Mouse (Mus musculus): ENCODE data around the gene Milr1.

The Milr1 gene

GRCm38 (mm10) chr11:106760511-106760910, 9.5 kb downstream of the Milr1 start:
- Histone ChIP-seq H3K4me1 (replicated peaks; ENCODE audit: low read depth, low read length) (peaks cover 49% of the 10 kb centered on the region), H3K4me3 (replicated peaks; ENCODE audit: low read length) (no peak overlapping the region), H3K9me3 (ENCODE audit: low read length) (no peaks in the 10 kb centered on the region), H3K27me3 (ENCODE audit: insufficient read depth, low read length) (no peaks in the 10 kb centered on the region), H3K36me3 (ENCODE audit: insufficient read depth, low read length) (peaks cover 11% of the 10 kb centered on the region)
- TF ChIP-seq POU5F1 (IDR thresholded peaks at IDR 0.05; ENCODE audit: borderline replicate concordance, low read length) (no peak), NANOG (IDR thresholded peaks at IDR 0.05; ENCODE audit: borderline replicate concordance, low read length) (no peak), CTCF (conservative IDR thresholded peaks at IDR 0.05; ENCODE audit: low read length) (no peak)

- Histone ChIP-seq H3K4me1 (replicated peaks; ENCODE audit: low read depth, low read length) (peaks cover 40% of the 10 kb centered on the region), H3K4me3 (replicated peaks; ENCODE audit: low read length) (no peak overlapping the region), H3K36me3 (ENCODE audit: insufficient read depth, low read length) (peaks cover 27% of the 10 kb centered on the region), H3K9me3 (ENCODE audit: low read length) (no peaks in the 10 kb centered on the region), H3K27me3 (ENCODE audit: insufficient read depth, low read length) (no peaks in the 10 kb centered on the region)
- TF ChIP-seq NANOG (IDR thresholded peaks at IDR 0.05; ENCODE audit: borderline replicate concordance, low read length) (peak; percentile 28; the same call in 1 of the 2 replicates), CTCF (conservative IDR thresholded peaks at IDR 0.05; ENCODE audit: low read length) (no peak)
Observed at GRCm38 (mm10) chr11:106762139-106762799, 11.2 kb downstream of the Milr1 start.

DNA sequence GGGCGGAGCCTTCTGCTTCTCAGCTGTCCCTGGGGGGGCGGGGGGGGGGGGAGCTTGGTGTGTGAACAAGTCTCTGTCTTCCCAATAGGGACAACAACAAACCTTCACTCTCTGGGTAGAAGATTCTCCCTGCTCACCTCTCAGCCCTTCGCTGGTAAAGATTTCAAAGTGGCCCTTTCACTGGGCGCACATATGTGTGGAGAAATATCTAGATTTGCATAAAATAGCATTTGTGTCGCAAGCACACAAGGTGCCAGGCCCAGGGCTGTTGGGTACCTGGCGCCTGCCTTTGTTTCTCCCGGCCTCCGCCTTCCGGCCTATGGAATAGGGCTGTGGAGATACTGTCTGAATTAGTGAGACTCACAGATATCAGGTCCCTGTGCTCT, 11.8 kb downstream of the Milr1 start:
- peaks cover 35% of the 10 kb centered on the region for H3K4me1 ChIP-seq (replicated peaks; ENCODE audit: low read depth, low read length)
- H3K9me3 ChIP-seq (ENCODE audit: low read length) = no peaks in the 10 kb centered on the region
- H3K36me3 ChIP-seq (ENCODE audit: insufficient read depth, low read length) = peaks cover 31% of the 10 kb centered on the region
- no peak overlapping the region for H3K4me3 ChIP-seq (replicated peaks; ENCODE audit: low read length)
- TF ChIP-seq CTCF (conservative IDR thresholded peaks at IDR 0.05; ENCODE audit: low read length) (no peak), POU5F1 (IDR thresholded peaks at IDR 0.05; ENCODE audit: borderline replicate concordance, low read length) (no peak), NANOG (IDR thresholded peaks at IDR 0.05; ENCODE audit: borderline replicate concordance, low read length) (no peak)
- no peaks in the 10 kb centered on the region for H3K27me3 ChIP-seq (ENCODE audit: insufficient read depth, low read length)

- no peaks in the 10 kb centered on the region for H3K27me3 ChIP-seq (ENCODE audit: insufficient read depth, low read length)
- H3K4me3 ChIP-seq (replicated peaks; ENCODE audit: low read length) = no peak overlapping the region
- peaks cover 68% of the 10 kb centered on the region for H3K36me3 ChIP-seq (ENCODE audit: insufficient read depth, low read length)
- no peaks in the 10 kb centered on the region for H3K9me3 ChIP-seq (ENCODE audit: low read length)
- H3K4me1 ChIP-seq (replicated peaks; ENCODE audit: low read depth, low read length) = peaks cover 17% of the 10 kb centered on the region
- TF ChIP-seq POU5F1 (IDR thresholded peaks at IDR 0.05; ENCODE audit: borderline replicate concordance, low read length) (no peak), NANOG (IDR thresholded peaks at IDR 0.05; ENCODE audit: borderline replicate concordance, low read length) (no peak), CTCF (conservative IDR thresholded peaks at IDR 0.05; ENCODE audit: low read length) (no peak)
Observed at GRCm38 (mm10) chr11:106766611-106767162, 15.7 kb downstream of the Milr1 start.

- no peaks in the 10 kb centered on the region for H3K9me3 ChIP-seq (ENCODE audit: low read length)
- H3K4me3 ChIP-seq (replicated peaks; ENCODE audit: low read length) = no peak overlapping the region
- TF ChIP-seq CTCF (conservative IDR thresholded peaks at IDR 0.05; ENCODE audit: low read length) (peak; percentile 52), POU5F1 (IDR thresholded peaks at IDR 0.05; ENCODE audit: borderline replicate concordance, low read length) (no peak)
- no peaks in the 10 kb centered on the region for H3K27me3 ChIP-seq (ENCODE audit: insufficient read depth, low read length)
- H3K4me1 ChIP-seq (replicated peaks; ENCODE audit: low read depth, low read length) = peaks cover 8% of the 10 kb centered on the region
- H3K36me3 ChIP-seq (ENCODE audit: insufficient read depth, low read length) = peaks cover 77% of the 10 kb centered on the region
Observed at GRCm38 (mm10) chr11:106767516-106767915, 16.5 kb downstream of the Milr1 start.

DNA sequence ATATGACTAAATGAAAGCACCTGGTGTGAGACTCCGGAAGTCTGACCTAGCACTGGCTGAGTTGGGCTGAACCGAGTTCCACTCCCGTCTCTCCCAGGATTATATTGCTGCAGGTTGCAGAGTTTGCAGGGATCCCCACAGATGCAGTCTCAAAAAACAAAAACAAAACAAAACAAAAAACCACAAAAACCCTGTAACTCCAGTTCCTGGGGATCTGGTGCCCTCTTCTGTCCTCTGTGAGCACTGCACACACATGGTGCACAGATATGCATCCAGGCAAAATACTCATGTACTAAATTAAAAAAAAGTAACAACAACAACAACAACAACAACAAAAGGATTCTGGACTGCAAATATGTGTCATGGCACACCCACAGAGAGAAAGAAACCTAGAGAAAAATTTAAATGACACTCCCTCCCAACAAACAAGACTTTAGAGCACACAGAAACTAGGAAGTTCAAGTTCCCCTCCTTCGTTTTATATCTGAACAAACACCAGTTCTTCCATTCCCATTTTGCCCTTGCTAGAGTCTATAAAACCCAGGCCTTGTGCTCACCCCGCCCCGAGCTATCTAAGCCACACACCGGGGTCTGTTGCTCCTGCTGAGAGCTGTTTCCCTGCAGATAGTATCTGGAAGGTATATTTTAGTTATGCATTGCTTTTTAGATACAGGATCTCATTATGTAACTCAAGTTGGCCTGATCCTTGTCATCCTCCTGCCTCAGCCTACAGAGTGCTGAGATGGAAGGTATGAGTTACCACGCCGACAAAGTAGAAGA, 19.4 kb downstream of the Milr1 start:
- Histone ChIP-seq H3K27me3 (ENCODE audit: insufficient read depth, low read length) (no peaks in the 10 kb centered on the region), H3K4me3 (replicated peaks; ENCODE audit: low read length) (no peak overlapping the region), H3K4me1 (replicated peaks; ENCODE audit: low read depth, low read length) (no peaks in the 10 kb centered on the region), H3K9me3 (ENCODE audit: low read length) (no peaks in the 10 kb centered on the region), H3K36me3 (ENCODE audit: insufficient read depth, low read length) (peaks cover 96% of the 10 kb centered on the region)
- TF ChIP-seq NANOG (IDR thresholded peaks at IDR 0.05; ENCODE audit: borderline replicate concordance, low read length) (no peak), POU5F1 (IDR thresholded peaks at IDR 0.05; ENCODE audit: borderline replicate concordance, low read length) (no peak), CTCF (conservative IDR thresholded peaks at IDR 0.05; ENCODE audit: low read length) (peak; percentile 69)

GRCm38 (mm10) chr11:106773061-106773460, 22.0 kb downstream of the Milr1 start:
- Histone ChIP-seq H3K4me1 (replicated peaks; ENCODE audit: low read depth, low read length) (peaks cover 9% of the 10 kb centered on the region), H3K4me3 (replicated peaks; ENCODE audit: low read length) (no peak overlapping the region), H3K9me3 (ENCODE audit: low read length) (no peaks in the 10 kb centered on the region), H3K36me3 (ENCODE audit: insufficient read depth, low read length) (peaks cover 98% of the 10 kb centered on the region), H3K27me3 (ENCODE audit: insufficient read depth, low read length) (no peaks in the 10 kb centered on the region)
- no peak for TF ChIP-seq NANOG (IDR thresholded peaks at IDR 0.05; ENCODE audit: borderline replicate concordance, low read length)
- no peak for TF ChIP-seq POU5F1 (IDR thresholded peaks at IDR 0.05; ENCODE audit: borderline replicate concordance, low read length)

GRCm38 (mm10) chr11:106776960-106777359, 25.9 kb downstream of the Milr1 start:
- Histone ChIP-seq H3K36me3 (ENCODE audit: insufficient read depth, low read length) (peaks cover 83% of the 10 kb centered on the region), H3K4me3 (replicated peaks; ENCODE audit: low read length) (no peak overlapping the region), H3K27me3 (ENCODE audit: insufficient read depth, low read length) (no peaks in the 10 kb centered on the region), H3K9me3 (ENCODE audit: low read length) (no peaks in the 10 kb centered on the region), H3K4me1 (replicated peaks; ENCODE audit: low read depth, low read length) (peaks cover 30% of the 10 kb centered on the region)
- no peak for TF ChIP-seq NANOG (IDR thresholded peaks at IDR 0.05; ENCODE audit: borderline replicate concordance, low read length)
